Mouse (Mus musculus) B cell, adult 2 months (primary cell): ENCODE measurements at regions not wholly inside any gene's neighbourhood (a gene's known extent, or its start where the extent isn't known, plus 50 kb on each side); places are given as distances from the start of the nearest gene placed in this dataset.

ENCODE experiments used
- DNase-seq, 2 experiments: peaks; one replicate each; pipeline ENCODE4 v3.0.0; 2022

DNA sequence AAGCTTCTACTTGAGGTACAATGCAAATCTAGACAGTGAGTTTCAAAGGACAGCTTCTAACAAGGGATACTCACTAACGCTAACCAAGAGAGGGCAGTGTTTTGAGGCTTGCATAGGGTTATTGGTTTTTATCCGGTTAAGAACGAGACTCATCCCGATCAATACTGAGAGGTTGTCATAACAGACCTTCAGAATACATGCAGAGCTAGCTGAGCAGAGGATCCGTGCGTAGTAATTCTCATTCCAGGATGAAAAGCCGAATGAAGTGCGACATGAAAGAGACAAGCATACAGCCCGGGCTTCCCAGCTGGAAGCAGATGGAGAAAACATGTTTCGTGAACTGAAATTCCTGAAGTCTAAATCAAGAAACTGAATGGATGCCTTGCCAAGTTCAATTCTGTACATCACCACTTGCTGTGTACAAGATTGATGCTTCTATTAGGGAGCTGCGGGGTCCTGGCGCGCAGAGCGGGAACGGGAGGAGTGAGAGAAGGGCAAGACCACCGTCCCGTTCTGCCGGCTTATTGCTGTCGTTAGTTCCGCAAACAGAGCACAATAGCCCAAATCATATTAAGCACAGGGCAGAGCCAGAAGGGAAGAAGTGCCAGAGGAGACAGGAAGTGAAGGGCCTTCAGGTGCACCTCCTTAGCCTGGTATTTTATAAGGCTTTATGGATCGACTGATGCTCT is 65.4 kb upstream of the Tes start:
- no peak for DNase-seq

GRCm38 (mm10) chr6:16995495-16995936 is 69.4 kb upstream of the Tes start:
- DNase-seq: no peak

- no peak for DNase-seq
These were observed 70.2 kb upstream of the Tes start for GRCm38 (mm10) chr6:16994711-16995110.

DNA sequence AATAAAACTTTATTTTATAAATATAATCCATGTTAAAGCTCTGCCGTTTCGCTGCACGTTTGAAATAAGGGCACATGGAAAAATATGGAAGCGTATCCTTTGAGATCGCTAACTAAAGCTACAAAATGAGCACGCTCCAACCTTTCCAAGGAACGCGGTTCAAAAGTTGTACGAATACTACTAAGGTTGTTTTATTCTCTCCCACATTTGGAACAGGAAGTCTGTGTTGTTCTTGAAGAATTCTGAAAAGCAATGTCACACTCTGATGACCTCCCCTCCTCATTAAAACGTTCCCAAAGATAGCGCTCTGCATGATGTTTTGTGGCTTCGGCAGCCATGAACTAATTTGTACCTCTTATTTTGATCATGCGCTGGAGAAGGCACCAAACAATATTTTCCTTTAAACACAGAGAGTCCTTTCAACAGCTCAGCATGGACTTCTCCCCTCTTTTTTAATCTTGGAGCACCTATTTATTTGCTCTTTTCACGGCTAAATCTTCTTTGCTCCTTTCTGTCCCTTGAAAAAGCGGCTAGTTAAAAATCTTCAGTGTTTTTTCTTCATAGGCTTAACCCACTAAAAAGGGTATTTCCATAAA is 72.9 kb upstream of the Tes start:
- no peak for DNase-seq

GRCm38 (mm10) chr6:16978206-16978505 is 79.9 kb upstream of the Tfec start:
- peak; percentile 43 to 52 for DNase-seq

DNA sequence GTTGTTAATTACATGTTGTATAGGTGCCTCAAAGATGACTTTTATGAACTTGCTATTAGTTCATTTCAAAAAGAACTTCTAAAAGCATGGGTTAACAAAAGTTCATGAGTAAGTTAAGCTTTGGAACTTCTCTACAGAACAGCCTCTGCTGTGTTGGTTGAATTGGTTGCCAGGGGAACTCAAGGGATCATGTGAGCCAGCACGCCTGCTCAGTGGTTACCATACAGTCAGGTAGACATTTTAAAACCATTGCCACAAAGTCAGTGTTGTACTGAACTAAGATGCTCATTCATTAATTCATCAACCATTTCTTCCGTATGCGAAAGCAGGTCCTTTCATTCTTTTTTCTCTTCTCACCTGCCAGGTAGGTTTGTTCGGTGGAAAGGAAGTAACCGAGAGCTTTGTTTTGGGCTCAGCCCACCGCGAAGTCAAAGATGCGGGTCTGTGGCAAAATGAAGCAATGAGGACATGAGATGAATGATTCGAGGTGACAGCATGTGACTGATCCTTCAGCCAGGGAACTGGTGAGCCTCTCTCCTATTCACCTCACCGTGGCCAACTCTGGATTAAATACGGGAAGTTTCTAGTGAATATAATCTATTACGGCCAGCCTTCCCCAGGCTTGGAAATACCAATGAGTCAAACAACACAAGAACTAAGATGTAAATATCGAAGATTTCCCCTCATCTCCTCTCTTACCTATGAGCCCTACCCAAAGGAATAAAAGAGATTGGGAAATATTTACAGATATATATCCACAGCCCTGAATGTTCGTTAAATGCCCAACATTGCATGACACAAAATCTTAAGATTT is 79.4 kb upstream of the Tfec start:
- no peak for DNase-seq

- peak; percentile 4 to 16 for DNase-seq
These were observed 67.4 kb upstream of the Tfec start for GRCm38 (mm10) chr6:16965658-16966057.

- peak; percentile 4 to 12 for DNase-seq
These were observed 66.1 kb upstream of the Tfec start for GRCm38 (mm10) chr6:16964362-16964761.

DNA sequence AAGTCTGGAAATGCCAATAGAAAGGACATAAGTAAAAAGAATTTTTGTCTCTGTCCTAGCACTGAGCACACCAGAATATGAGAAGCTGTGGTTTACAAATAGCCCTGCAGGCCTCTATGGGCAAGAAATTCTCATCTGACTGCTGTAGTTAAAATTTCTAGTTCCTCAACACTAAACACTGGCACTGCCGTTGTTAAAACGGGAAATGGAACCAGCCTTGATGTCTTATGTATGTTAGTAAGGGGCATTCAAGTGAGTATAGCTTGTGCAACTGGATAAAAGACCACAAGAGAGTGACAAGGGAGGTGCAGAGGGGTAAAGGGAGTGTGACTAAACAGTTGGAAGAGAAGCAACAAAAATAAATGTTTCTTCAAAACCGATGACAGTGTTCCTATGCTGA is 65.7 kb upstream of the Tfec start:
- peak; percentile 15 to 20 for DNase-seq

DNA sequence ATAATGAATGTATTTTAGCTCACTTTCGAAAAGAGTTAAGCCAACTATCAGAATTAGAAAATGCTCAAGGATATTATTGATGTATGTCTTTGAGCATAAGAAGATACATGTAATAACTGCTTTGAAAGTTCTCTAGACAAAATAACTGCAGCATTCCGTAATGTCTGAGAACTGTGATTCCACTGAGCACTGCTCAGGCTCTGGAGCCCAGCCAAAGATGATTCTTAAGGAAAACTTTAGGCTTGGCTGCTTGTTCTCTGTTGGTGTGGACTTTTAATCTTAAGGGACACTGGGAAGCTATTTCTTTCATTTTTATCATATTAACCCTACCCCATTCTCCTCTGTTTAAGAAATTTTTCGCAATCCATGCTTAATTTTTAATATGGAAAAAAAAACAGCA is 59.9 kb upstream of the Tfec start:
- no peak for DNase-seq

- no peak for DNase-seq
These were observed 58.7 kb upstream of the Tfec start for GRCm38 (mm10) chr6:16956771-16957435.
